Mouse (Mus musculus) C2C12 (cell line): ENCODE measurements around the gene Erg.

Experiments
- CEBPB ChIP-seq: IDR thresholded peaks from one replicate; pipeline ENCODE4 v1.6.1; 2011; ENCODE audit warnings: low read depth, mild to moderate bottlenecking, control low read depth, moderate library complexity
- CTCF ChIP-seq: IDR thresholded peaks from one replicate; pipeline ENCODE4 v1.5.1; 2011; ENCODE audit not compliant: control insufficient read depth, insufficient read depth, insufficient read length
- MAX ChIP-seq: IDR thresholded peaks from one replicate; pipeline ENCODE4 v1.6.1; 2011; ENCODE audit warnings: mild to moderate bottlenecking, control low read depth
- USF1 ChIP-seq: IDR thresholded peaks from one replicate; pipeline ENCODE4 v1.6.1; 2011; ENCODE audit warnings: low read depth, mild to moderate bottlenecking, control low read depth, moderate library complexity

DNA sequence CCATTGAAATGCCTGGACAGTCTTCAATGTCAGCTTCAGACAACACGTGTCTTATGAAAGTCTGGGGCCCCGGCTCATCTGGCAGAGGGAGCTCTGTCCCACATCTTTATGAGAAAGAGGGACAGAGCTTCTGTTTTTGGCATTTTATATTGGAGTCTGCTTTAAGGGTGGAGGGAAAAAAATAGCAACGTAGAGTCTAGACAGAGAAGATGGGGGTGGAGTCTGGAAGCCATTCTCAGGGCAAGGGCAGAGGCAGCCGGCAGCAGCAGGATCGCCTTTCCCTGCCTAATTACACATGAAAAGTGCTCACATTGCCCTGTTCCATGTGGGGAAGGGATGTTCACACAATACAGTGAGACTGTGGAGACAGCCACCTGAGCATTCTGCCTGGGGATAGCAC is 16.1 kb upstream of the Erg start:
- no peak for TF ChIP-seq USF1
- TF ChIP-seq CEBPB, result no peak
- no peak for TF ChIP-seq MAX
- TF ChIP-seq CTCF, result no peak
